Mouse (Mus musculus): Measurements from ENCODE around the gene Cflar.

GRCm38 (mm10) chr1:58672116-58672515 is 39.2 kb upstream of the Cflar start:
- TF ChIP-seq CTCF (IDR thresholded peaks at IDR 0.05; ENCODE audit: control insufficient read depth, insufficient read depth, low read length) (no peak), POLR2A (IDR thresholded peaks at IDR 0.05; ENCODE audit: borderline replicate concordance, control insufficient read depth, low read depth, low read length) (no peak)

Measured in bone marrow, adult 2 months (tissue).